Mouse (Mus musculus): ENCODE measurements around the gene Satb2. TPM values are rescaled to one million over a fixed set of nuclear protein-coding genes. Genes with fewer than 3 reads are reported as not detected.

The Satb2 gene
- total RNA-seq, 2 experiments from 2014 or later = 2.6 to 3.7 TPM

Small RNA genes lying within 50 kb of the gene (microRNA-seq; reads per million reads assigned to microRNA genes)
- gene Gm23943 = not detected

All from adrenal gland, postnatal 36 days (tissue).